Mouse (Mus musculus) embryonic facial prominence, embryonic 10.5 days (tissue): ENCODE data around the gene Galnt7. TPM values are rescaled to one million over a fixed set of nuclear protein-coding genes. Genes with fewer than 3 reads are reported as not detected.
A peak's percentile ranks its signal among the peaks of the same experiment; 100 is the strongest.

Experiments used
- DNase-seq: peaks from one replicate; pipeline ENCODE4 v3.0.0-alpha.2; 2017; ENCODE audit warnings: low spot score
- H3K27ac ChIP-seq: fragments of 300-500 bp; sonication (generic); replicated peaks from 2 replicates; pipeline ENCODE4 v1.5.1; 2016; ENCODE audit warnings: mild to moderate bottlenecking
- H3K27me3 ChIP-seq: fragments of 300-500 bp; sonication (generic); replicated peaks from 2 replicates; pipeline ENCODE4 v1.6.1; 2016; ENCODE audit warnings: low read depth, mild to moderate bottlenecking; ENCODE audit not compliant: poor library complexity, severe bottlenecking
- H3K36me3 ChIP-seq: fragments of 300-500 bp; sonication (generic); replicated peaks from 2 replicates; pipeline ENCODE4 v1.6.1; 2016; ENCODE audit warnings: mild to moderate bottlenecking, moderate library complexity
- H3K4me1 ChIP-seq: fragments of 300-500 bp; sonication (generic); 2 replicates; pipeline ENCODE4 v1.6.1; 2016
- H3K4me3 ChIP-seq: fragments of 300-500 bp; sonication (generic); 2 replicates; pipeline ENCODE4 v1.5.1; 2016; ENCODE audit warnings: mild to moderate bottlenecking, moderate library complexity
- H3K9me3 ChIP-seq: fragments of 300-500 bp; sonication (generic); 2 replicates; pipeline ENCODE4 v1.6.1; 2016; ENCODE audit warnings: mild to moderate bottlenecking
- WGBS: fragments of 180-500 bp; shearing (Covaris S2); methylation state at CpG from one replicate; pipeline ENCODE4 v1.1.7; 2016; 5-methylcytosine and 5-hydroxymethylcytosine counted together
- polyA plus RNA-seq: library from polyadenylated mRNA; unstranded; fragments of >200 nt; fragmentation: Nextera tagmentation; extraction: Ambion mirVana; gene quantifications from 2 replicates; pipeline ENCODE4 v1.2.1, GENCODE M21; 2016

Galnt7 gene
- polyA plus RNA-seq, 1 experiment from 2014 or later: 23.2 TPM

DNA sequence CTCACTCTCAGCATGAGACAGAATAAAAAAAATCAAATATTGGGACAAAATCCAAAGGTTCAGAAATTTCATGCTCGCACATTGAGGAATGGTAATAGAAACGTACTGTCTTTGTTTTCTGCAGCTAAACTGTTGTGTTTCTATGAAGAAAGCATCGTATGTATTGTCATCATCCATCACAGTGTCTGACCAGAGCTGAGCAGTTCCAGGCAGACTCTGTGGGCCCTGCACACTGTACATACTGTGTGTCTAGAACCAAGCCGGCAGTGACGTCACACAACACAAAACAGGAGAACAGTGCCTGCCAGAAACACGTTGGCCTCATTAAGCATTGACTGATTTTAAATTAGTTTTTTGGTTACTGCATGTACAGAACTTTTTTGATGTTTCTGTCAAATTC lies 82.9 kb downstream of the Galnt7 start:
- no peaks in the 10 kb centered on the region for H3K9me3 ChIP-seq
- peaks cover 12% of the 10 kb centered on the region; the same call in 1 of the 2 replicates for H3K4me1 ChIP-seq
- peaks cover 5% of the 10 kb centered on the region; the same call in 1 of the 2 replicates for H3K36me3 ChIP-seq
- no peak overlapping the region for H3K27ac ChIP-seq
- DNase-seq: no peak
- 88% methylated on average over 6 of the region's 6 CpGs for WGBS
- no peak overlapping the region for H3K4me3 ChIP-seq
- H3K27me3 ChIP-seq: no peaks in the 10 kb centered on the region

- peaks cover 10% of the 10 kb centered on the region; the same call in 1 of the 2 replicates for H3K4me1 ChIP-seq
- H3K27me3 ChIP-seq: no peaks in the 10 kb centered on the region
- no peak overlapping the region for H3K27ac ChIP-seq
- peak; percentile 21 for DNase-seq
- H3K9me3 ChIP-seq: no peaks in the 10 kb centered on the region
- WGBS: 57% methylated on average over 11 of the region's 11 CpGs
- peaks cover 5% of the 10 kb centered on the region; the same call in 1 of the 2 replicates for H3K36me3 ChIP-seq
- H3K4me3 ChIP-seq: no peak overlapping the region
These were observed 83.4 kb downstream of the Galnt7 start for GRCm38 (mm10) chr8:57569400-57569795.

GRCm38 (mm10) chr8:57568633-57569399 lies 84.0 kb downstream of the Galnt7 start:
- no peak overlapping the region for H3K4me3 ChIP-seq
- peaks cover 5% of the 10 kb centered on the region; the same call in 1 of the 2 replicates for H3K36me3 ChIP-seq
- WGBS: 78% methylated on average over 18 of the region's 18 CpGs
- H3K27me3 ChIP-seq: no peaks in the 10 kb centered on the region
- H3K27ac ChIP-seq: no peak overlapping the region
- no peaks in the 10 kb centered on the region for H3K9me3 ChIP-seq
- DNase-seq: no peak
- peaks cover 9% of the 10 kb centered on the region; the same call in 1 of the 2 replicates for H3K4me1 ChIP-seq

- Histone ChIP-seq H3K4me1 (peaks cover 9% of the 10 kb centered on the region; the same call in 1 of the 2 replicates), H3K27ac (no peak overlapping the region), H3K36me3 (peaks cover 5% of the 10 kb centered on the region; the same call in 1 of the 2 replicates), H3K9me3 (no peaks in the 10 kb centered on the region), H3K4me3 (no peak overlapping the region), H3K27me3 (no peaks in the 10 kb centered on the region)
- WGBS: 93% methylated on average over 7 of the region's 7 CpGs
- DNase-seq: no peak
These were observed 84.8 kb downstream of the Galnt7 start for GRCm38 (mm10) chr8:57567998-57568397.

- Histone ChIP-seq H3K4me1 (peaks cover 9% of the 10 kb centered on the region; the same call in 1 of the 2 replicates), H3K9me3 (no peaks in the 10 kb centered on the region), H3K27ac (no peak overlapping the region), H3K36me3 (no peaks in the 10 kb centered on the region), H3K4me3 (no peak overlapping the region), H3K27me3 (no peaks in the 10 kb centered on the region)
- WGBS: 85% methylated on average over 6 of the region's 6 CpGs
- DNase-seq: no peak
These were observed 87.8 kb downstream of the Galnt7 start for GRCm38 (mm10) chr8:57565039-57565438.

- Histone ChIP-seq H3K27me3 (no peaks in the 10 kb centered on the region), H3K9me3 (no peaks in the 10 kb centered on the region), H3K4me3 (no peak overlapping the region), H3K27ac (no peak overlapping the region), H3K36me3 (no peaks in the 10 kb centered on the region), H3K4me1 (0 out of 2 replicates have a peak, but pooled peaks cover 2% of the 10 kb centered on the region)
- DNase-seq: no peak
- 94% methylated on average over 15 of the region's 15 CpGs for WGBS
These were observed 89.1 kb downstream of the Galnt7 start for GRCm38 (mm10) chr8:57563726-57564125.

- 94% methylated on average over 3 of the region's 3 CpGs for WGBS
These were observed 90.1 kb downstream of the Galnt7 start for GRCm38 (mm10) chr8:57562741-57563140.

GRCm38 (mm10) chr8:57560926-57561325 lies 91.9 kb downstream of the Galnt7 start:
- Histone ChIP-seq H3K4me3 (no peak overlapping the region), H3K36me3 (no peaks in the 10 kb centered on the region), H3K4me1 (no peaks in the 10 kb centered on the region), H3K9me3 (no peaks in the 10 kb centered on the region), H3K27ac (no peak overlapping the region), H3K27me3 (no peaks in the 10 kb centered on the region)
- no peak for DNase-seq
- WGBS: 91% methylated on average over 9 of the region's 9 CpGs

More at GRCm38 (mm10) chr8:57562741-57563140, 90.1 kb downstream of the Galnt7 start:
- Histone ChIP-seq H3K4me1 (no peaks in the 10 kb centered on the region), H3K27me3 (no peaks in the 10 kb centered on the region), H3K27ac (no peak overlapping the region), H3K9me3 (no peaks in the 10 kb centered on the region), H3K4me3 (no peak overlapping the region), H3K36me3 (no peaks in the 10 kb centered on the region)
- DNase-seq: no peak

GRCm38 (mm10) chr8:57552102-57553032 lies 100.5 kb downstream of the Galnt7 start:
- H3K9me3 ChIP-seq: no peaks in the 10 kb centered on the region
- H3K4me3 ChIP-seq: no peak overlapping the region
- 88% methylated on average over 14 of the region's 14 CpGs for WGBS
- no peak overlapping the region for H3K27ac ChIP-seq
- H3K4me1 ChIP-seq: peaks cover 4% of the 10 kb centered on the region; the same call in 1 of the 2 replicates
- peaks cover 4% of the 10 kb centered on the region; the same call in 1 of the 2 replicates for H3K36me3 ChIP-seq
- H3K27me3 ChIP-seq: no peaks in the 10 kb centered on the region
- no peak for DNase-seq

DNA sequence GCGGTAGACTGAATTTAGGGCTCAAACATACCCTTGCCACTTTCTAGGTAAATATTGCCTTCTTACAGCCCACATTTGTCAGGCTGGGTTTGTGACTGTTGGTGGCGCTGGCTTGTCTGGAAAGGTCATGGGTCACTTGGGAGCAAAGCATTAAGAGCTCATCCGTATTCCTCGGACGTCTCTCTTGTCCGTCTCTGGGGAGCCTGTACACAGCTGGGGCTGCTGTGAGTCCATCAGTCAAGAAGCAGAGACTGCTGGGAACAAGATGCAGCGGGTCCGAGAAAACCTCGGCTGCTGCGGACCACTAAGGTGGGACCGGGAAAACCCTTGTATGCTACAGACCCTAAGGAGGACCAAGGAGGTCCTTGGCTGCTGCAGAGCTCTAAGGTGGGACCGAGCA lies 105.3 kb downstream of the Galnt7 start:
- Histone ChIP-seq H3K27me3 (no peaks in the 10 kb centered on the region), H3K36me3 (peaks cover 4% of the 10 kb centered on the region; the same call in 1 of the 2 replicates), H3K9me3 (no peaks in the 10 kb centered on the region), H3K4me3 (no peak overlapping the region), H3K27ac (no peak overlapping the region), H3K4me1 (peaks cover 4% of the 10 kb centered on the region)
- no peak for DNase-seq
- WGBS: 73% methylated on average over 12 of the region's 12 CpGs

GRCm38 (mm10) chr8:57546834-57547233 lies 106.0 kb downstream of the Galnt7 start:
- Histone ChIP-seq H3K4me3 (no peak overlapping the region), H3K27ac (no peak overlapping the region), H3K9me3 (no peaks in the 10 kb centered on the region), H3K27me3 (no peaks in the 10 kb centered on the region), H3K4me1 (peaks cover 4% of the 10 kb centered on the region), H3K36me3 (peaks cover 6% of the 10 kb centered on the region)
- no peak for DNase-seq
- WGBS: 91% methylated on average over 3 of the region's 3 CpGs

- 89% methylated on average over 3 of the region's 3 CpGs for WGBS
These were observed 106.4 kb downstream of the Galnt7 start for GRCm38 (mm10) chr8:57546401-57546800.

More at GRCm38 (mm10) chr8:57546401-57546800, 106.4 kb downstream of the Galnt7 start:
- H3K4me3 ChIP-seq: no peak overlapping the region
- H3K9me3 ChIP-seq: no peaks in the 10 kb centered on the region
- H3K27ac ChIP-seq: no peak overlapping the region
- no peaks in the 10 kb centered on the region for H3K27me3 ChIP-seq
- peaks cover 4% of the 10 kb centered on the region for H3K4me1 ChIP-seq
- peaks cover 3% of the 10 kb centered on the region; the same call in 1 of the 2 replicates for H3K36me3 ChIP-seq
- no peak for DNase-seq
